Mouse (Mus musculus) liver, adult 2 months (tissue): ENCODE results near the gene Hnrnpa3. TPM values are rescaled to one million over a fixed set of nuclear protein-coding genes. Genes with fewer than 3 reads are reported as not detected.

Source experiments
- DNase-seq: peaks from one replicate; pipeline ENCODE4 v3.0.0-alpha.2; 2011; ENCODE audit warnings: low read depth, low spot score; ENCODE audit errors: extremely low read depth
- H3K27ac ChIP-seq: fragments of 200-500 bp; replicated peaks from 2 replicates; pipeline ENCODE4 v1.5.1; 2012; ENCODE audit warnings: low read depth, mild to moderate bottlenecking, control low read depth, inconsistent platforms, low read length; ENCODE audit not compliant: insufficient read depth
- H3K27me3 ChIP-seq: fragments of 200-500 bp; 2 replicates; pipeline ENCODE4 v1.6.1; 2012; ENCODE audit warnings: mild to moderate bottlenecking, moderate library complexity, low read length, inconsistent platforms; ENCODE audit not compliant: control insufficient read depth, insufficient read depth
- H3K36me3 ChIP-seq: fragments of 200-500 bp; 2 replicates; pipeline ENCODE4 v1.6.1; 2012; ENCODE audit warnings: low read length, inconsistent platforms; ENCODE audit not compliant: control insufficient read depth, insufficient read depth
- H3K4me1 ChIP-seq: fragments of 200-500 bp; 2 replicates; pipeline ENCODE4 v1.6.1; 2011; ENCODE audit warnings: low read length; ENCODE audit not compliant: control insufficient read depth, insufficient read depth
- H3K4me3 ChIP-seq: fragments of 200-500 bp; 2 replicates; pipeline ENCODE4 v1.5.1; 2011; ENCODE audit warnings: low read depth, mild to moderate bottlenecking, control low read depth, low read length, moderate library complexity; ENCODE audit not compliant: insufficient read depth
- H3K79me2 ChIP-seq: fragments of 200-500 bp; 2 replicates; pipeline ENCODE4 v1.6.1; 2012; ENCODE audit warnings: inconsistent platforms, mild to moderate bottlenecking, low read length, moderate library complexity; ENCODE audit not compliant: control insufficient read depth, insufficient read depth
- H3K9ac ChIP-seq: fragments of 200-500 bp; 2 replicates; pipeline ENCODE4 v1.6.1; 2012; ENCODE audit warnings: low read depth, mild to moderate bottlenecking, control low read depth, inconsistent platforms, low read length
- CTCF ChIP-seq: fragments of 200-500 bp; IDR thresholded peaks from 2 replicates; pipeline ENCODE4 v1.5.1; 2011; ENCODE audit warnings: low read depth, low read length, control low read depth
- POLR2A ChIP-seq: fragments of 200-500 bp; IDR thresholded peaks from 2 replicates; pipeline ENCODE4 v1.6.1; 2011; ENCODE audit warnings: low read length, control low read depth; ENCODE audit not compliant: insufficient read depth; ENCODE audit errors: extremely low read depth
- WGBS: fragments of 180-500 bp; shearing (Covaris S2); methylation state at CpG from one replicate; pipeline ENCODE4 v1.1.7; 2018; 5-methylcytosine and 5-hydroxymethylcytosine counted together
- polyA plus RNA-seq: library from polyadenylated mRNA; depleted of rRNA; stranded (reverse); fragments of >200 nt; gene quantifications from 2 replicates; pipeline ENCODE4 v1.2.3, GENCODE M21; 2012
- total RNA-seq: library from RNA; depleted of rRNA; stranded (reverse); fragments of >200 nt; gene quantifications from 2 replicates; pipeline ENCODE4 v1.2.3, GENCODE M21; 2014

The Hnrnpa3 gene
- total and polyA plus RNA-seq, 2 experiments = 13.9 to 45.5 TPM

GRCm38 (mm10) chr2:75679947-75680346 is 20.9 kb downstream of the Hnrnpa3 start:
- H3K27ac ChIP-seq = no peak overlapping the region
- H3K27me3 ChIP-seq = no peaks in the 10 kb centered on the region
- H3K79me2 ChIP-seq = peaks cover 25% of the 10 kb centered on the region; the same call in 1 of the 2 replicates
- 72% methylated on average over 8 of the region's 8 CpGs for WGBS
- peaks cover 23% of the 10 kb centered on the region for H3K4me1 ChIP-seq
- H3K9ac ChIP-seq = no peak overlapping the region
- no peak overlapping the region for H3K4me3 ChIP-seq
- DNase-seq = no peak
- TF ChIP-seq POLR2A (no peak), CTCF (no peak)
- peaks cover 31% of the 10 kb centered on the region for H3K36me3 ChIP-seq

- WGBS = 31% methylated on average over 7 of the region's 7 CpGs
- TF ChIP-seq CTCF (no peak), POLR2A (no peak)
- DNase-seq = no peak
Measured at GRCm38 (mm10) chr2:75681439-75681838, 22.4 kb downstream of the Hnrnpa3 start.

GRCm38 (mm10) chr2:75682978-75683709 is 24.1 kb downstream of the Hnrnpa3 start:
- Histone ChIP-seq H3K36me3 (peaks cover 11% of the 10 kb centered on the region), H3K79me2 (peaks cover 50% of the 10 kb centered on the region; the same call in 1 of the 2 replicates), H3K4me3 (no peak overlapping the region), H3K27me3 (no peaks in the 10 kb centered on the region), H3K9ac (peak overlapping the region; percentile 23), H3K27ac (peak overlapping the region; percentile 72), H3K4me1 (peaks cover 45% of the 10 kb centered on the region)
- TF ChIP-seq POLR2A (no peak), CTCF (no peak)
- DNase-seq = peak; percentile 77
- 44% methylated on average over 15 of the region's 15 CpGs for WGBS

More at GRCm38 (mm10) chr2:75681439-75681838, 22.4 kb downstream of the Hnrnpa3 start:
- Histone ChIP-seq H3K79me2 (peaks cover 33% of the 10 kb centered on the region; the same call in 1 of the 2 replicates), H3K27me3 (no peaks in the 10 kb centered on the region), H3K27ac (peak overlapping the region; percentile 10; the same call in 1 of the 2 replicates), H3K4me3 (no peak overlapping the region), H3K36me3 (peaks cover 21% of the 10 kb centered on the region), H3K4me1 (peaks cover 31% of the 10 kb centered on the region), H3K9ac (no peak overlapping the region)

GRCm38 (mm10) chr2:75684526-75684925 is 25.5 kb downstream of the Hnrnpa3 start:
- peaks cover 52% of the 10 kb centered on the region for H3K4me1 ChIP-seq
- 77% methylated on average over 3 of the region's 3 CpGs for WGBS
- no peak for TF ChIP-seq CTCF
- no peak for TF ChIP-seq POLR2A
- H3K27ac ChIP-seq = no peak overlapping the region
- no peak overlapping the region for H3K4me3 ChIP-seq
- H3K36me3 ChIP-seq = no peaks in the 10 kb centered on the region
- DNase-seq = no peak
- no peak overlapping the region for H3K9ac ChIP-seq
- H3K27me3 ChIP-seq = no peaks in the 10 kb centered on the region
- H3K79me2 ChIP-seq = peaks cover 58% of the 10 kb centered on the region

GRCm38 (mm10) chr2:75685458-75685861 is 26.4 kb downstream of the Hnrnpa3 start:
- Histone ChIP-seq H3K36me3 (no peaks in the 10 kb centered on the region), H3K4me1 (peaks cover 55% of the 10 kb centered on the region), H3K27me3 (no peaks in the 10 kb centered on the region), H3K79me2 (peaks cover 61% of the 10 kb centered on the region), H3K4me3 (no peak overlapping the region), H3K27ac (peak overlapping the region; percentile 5), H3K9ac (no peak overlapping the region)
- no peak for DNase-seq
- TF ChIP-seq CTCF = no peak
- 26% methylated on average over 6 of the region's 6 CpGs for WGBS
